Comparison of ENCODE assay signal across 8 mouse cellular contexts in genomic region chr11:121434156-121435155, GRCm38 (mm10). TPM values are rescaled to one million over a fixed set of nuclear protein-coding genes. Genes with fewer than 3 reads are reported as not detected.
DNase-seq lines count a peak whose midpoint lies in the region; ATAC-seq and TF ChIP-seq lines count a peak whose summit lies in the region.

Gene Fn3k, plus strand, starts transcription at chr11:121434913.

- H3K9ac ChIP-seq in hindbrain, postnatal 0 days (replicated peaks; ENCODE audit: low read length), result peak within 1 kb of the TSS; percentile 53

- peak within 1 kb of the TSS; percentile 87 for H3K27ac ChIP-seq in gastrocnemius, adult 2 months
- peak within 1 kb of the TSS; percentile 66 for H3K27ac ChIP-seq in hindbrain, postnatal 0 days
- H3K27ac ChIP-seq in left cerebral cortex, adult 2 months, result peak within 1 kb of the TSS; percentile 86
- no peak within 1 kb of the TSS for H3K27ac ChIP-seq in macrophage

- peak; percentile 97 for ATAC-seq in hindbrain, postnatal 0 days

- H3K4me1 ChIP-seq in hindbrain, postnatal 0 days (ENCODE audit: insufficient read depth, low read length), result peaks cover 10% of the 10 kb centered on the region

- peak; percentile 93 for DNase-seq in T-cell, adult 2 months (ENCODE audit: low spot score)
- DNase-seq in cerebellum, postnatal 4 days (ENCODE audit: low spot score in 2 of 2), result peak; percentile 76 to 79
- DNase-seq in gastrocnemius, adult 2 months, result peak; percentile 94
- DNase-seq in hindbrain, postnatal 0 days (ENCODE audit: low spot score), result peak; percentile 91
- DNase-seq in left cerebral cortex, adult 2 months (ENCODE audit: extremely low spot score in 1 of 2, low spot score in 2 of 2), result peak; percentile 93 to 95
- DNase-seq in retina, postnatal 7 days (ENCODE audit: low read depth, low spot score), result peak; percentile 79
- peak; percentile 80 to 81 for DNase-seq in urinary bladder, adult 18-20 months (ENCODE audit: low spot score in 2 of 2)

- no peaks in the 10 kb centered on the region for H3K27me3 ChIP-seq in hindbrain, postnatal 0 days (ENCODE audit: insufficient read depth, low read length)

- TF ChIP-seq CTCF in gastrocnemius, adult 2 months (IDR thresholded peaks at IDR 0.05), result no peak
- no peak for TF ChIP-seq CTCF in hindbrain, postnatal 0 days (IDR thresholded peaks at IDR 0.05; ENCODE audit: low read depth)
- no peak; the same call in 1 of the 2 replicates for TF ChIP-seq CTCF in left cerebral cortex, adult 2 months (IDR thresholded peaks at IDR 0.05)

- H3K4me3 ChIP-seq in gastrocnemius, adult 2 months, result peak within 1 kb of the TSS; percentile 76
- H3K4me3 ChIP-seq in hindbrain, postnatal 0 days (ENCODE audit: low read length), result peak within 1 kb of the TSS; percentile 46
- H3K4me3 ChIP-seq in left cerebral cortex, adult 2 months, result peak within 1 kb of the TSS; percentile 51
- H3K4me3 ChIP-seq in macrophage (ENCODE audit: inconsistent target), result peak within 1 kb of the TSS; percentile 16

- intact Hi-C loops in gastrocnemius, adult 2 months (cut with DNase I), result no loop called here
- intact Hi-C loops in left cerebral cortex, adult 2 months (cut with DNase I), result loop anchor here (1.0 to 10.0 kb wide), 2 partner anchors 46 to 200 kb away; partner anchors contain the start of genes Narf and Rab40b

- 4% methylated on average over 30 of the region's 30 CpGs for WGBS in hindbrain, postnatal 0 days
- WGBS in macrophage (ENCODE audit: missing documents), result 7% methylated on average over 30 of the region's 30 CpGs

- no peaks in the 10 kb centered on the region for H3K79me2 ChIP-seq in macrophage (ENCODE audit: inconsistent target)

- peak within 1 kb of the TSS; percentile 83 for H3K4me2 ChIP-seq in hindbrain, postnatal 0 days (ENCODE audit: low read depth, low read length)

- H3K36me3 ChIP-seq in hindbrain, postnatal 0 days (ENCODE audit: insufficient read depth, low read length), result peaks cover 1% of the 10 kb centered on the region; the same call in 1 of the 2 replicates
- no peaks in the 10 kb centered on the region for H3K36me3 ChIP-seq in macrophage (ENCODE audit: inconsistent target)

- no peaks in the 10 kb centered on the region for H3K9me3 ChIP-seq in hindbrain, postnatal 0 days (ENCODE audit: low read length)

RNA-seq across cellular contexts. Expression of gene Fn3k, which starts in this region (rescaled TPM):
- 10 to 100 TPM; 17.6 to 20.6 TPM for total RNA-seq in gastrocnemius, adult 2 months (2021)
- 4.5 and 13.4 TPM in 2 replicates for total RNA-seq in hindbrain, postnatal 0 days (2014; rRNA removed)
- 5.4 and 6.0 TPM in 2 replicates for polyA plus RNA-seq in hindbrain, postnatal 0 days (2015; fragmentation: Nextera tagmentation; extraction: Ambion mirVana)
- 10 to 100 TPM; 56.4 to 57.1 TPM for total RNA-seq in left cerebral cortex, adult 2 months (2021)
- under 1 TPM in 3 of 26 experiments, not detected in 23; 0.37 to 0.63 (median 0.45) TPM for total RNA-seq in macrophage (2018; cell fraction: chromatin; rRNA removed)
- total RNA-seq in macrophage (2018; cell fraction: cytosol; rRNA removed), result under 1 TPM in 8 of 26 experiments, not detected in 18; 0.09 to 0.36 (median 0.10) TPM
- under 1 TPM in 5 of 26 experiments, not detected in 21; 0.35 to 0.90 (median 0.51) TPM for total RNA-seq in macrophage (2018; cell fraction: nucleus; rRNA removed)
- polyA plus RNA-seq in macrophage (2018), result 0.03 to 0.57 TPM in 2 of 3 replicates, not detected in the other

Comparison
In these comparisons a context has a peak if more than half of its experiments do, and no peak if none do; other contexts are left out.
1. H3K4me3 ChIP-seq: peak in every context shown above with its lines; median percentile 76 in gastrocnemius, adult 2 months; 51 in left cerebral cortex, adult 2 months; 46 in hindbrain, postnatal 0 days; 16 in macrophage.